Mouse (Mus musculus): ENCODE data around the gene Tmco5.

GRCm38 (mm10) chr2:116876955-116877615 is 1.4 kb upstream of the Tmco5 start:
- TF ChIP-seq CTCF (IDR thresholded peaks at IDR 0.05) (no peak), EP300 (IDR thresholded peaks at IDR 0.05) (no peak)
